ENCODE assay signal across 34 mouse cellular contexts in genomic region chr6:102586056-102586455, GRCm38 (mm10). TPM values are rescaled to one million over a fixed set of nuclear protein-coding genes. Genes with fewer than 3 reads are reported as not detected.
"Had no signal": no experiment of that assay in that cellular context is flagged by ENCODE, and none has a peak within 500 bp of the region (broad histone marks: within the 10 kb centered on the region; RNA-seq: fewer than 3 reads in every experiment).

No protein-coding gene starts in this region.

- H3K27ac ChIP-seq: limb, embryonic 10.5 days; limb, embryonic 12.5 days; limb, embryonic 13.5 days; limb, embryonic 15.5 days; liver, embryonic 12.5 days; liver, embryonic 13.5 days; liver, embryonic 14.5 days; liver, embryonic 15.5 days; lung, embryonic 15.5 days; macrophage; midbrain, embryonic 10.5 days; midbrain, embryonic 12.5 days; midbrain, embryonic 13.5 days; midbrain, embryonic 15.5 days; neural tube, embryonic 12.5 days had no signal

- H3K9me3 ChIP-seq: limb, embryonic 10.5 days; limb, embryonic 12.5 days; limb, embryonic 13.5 days; limb, embryonic 15.5 days; liver, embryonic 12.5 days; liver, embryonic 13.5 days; liver, embryonic 15.5 days; lung, embryonic 15.5 days; megakaryocyte, embryonic 14.5 days; midbrain, embryonic 10.5 days; midbrain, embryonic 12.5 days; midbrain, embryonic 13.5 days; midbrain, embryonic 15.5 days; neural tube, embryonic 12.5 days had no signal

- H3K4me3 ChIP-seq: limb, embryonic 10.5 days; limb, embryonic 12.5 days; limb, embryonic 13.5 days; limb, embryonic 15.5 days; liver, embryonic 12.5 days; liver, embryonic 13.5 days; liver, embryonic 15.5 days; lung, embryonic 15.5 days; megakaryocyte, embryonic 14.5 days; midbrain, embryonic 10.5 days; midbrain, embryonic 12.5 days; midbrain, embryonic 13.5 days; midbrain, embryonic 15.5 days; myocyte; neural tube, embryonic 12.5 days had no signal

- H3K36me3 ChIP-seq: limb, embryonic 10.5 days; limb, embryonic 12.5 days; limb, embryonic 13.5 days; limb, embryonic 15.5 days; liver, embryonic 12.5 days; liver, embryonic 13.5 days; liver, embryonic 15.5 days; lung, embryonic 15.5 days; midbrain, embryonic 10.5 days; midbrain, embryonic 12.5 days; midbrain, embryonic 13.5 days; midbrain, embryonic 15.5 days; neural tube, embryonic 12.5 days had no signal

- H3K27me3 ChIP-seq: limb, embryonic 12.5 days; limb, embryonic 13.5 days; limb, embryonic 15.5 days; liver, embryonic 12.5 days; liver, embryonic 13.5 days; liver, embryonic 15.5 days; lung, embryonic 15.5 days; megakaryocyte, embryonic 14.5 days; midbrain, embryonic 12.5 days; midbrain, embryonic 13.5 days; midbrain, embryonic 15.5 days; neural tube, embryonic 12.5 days had no signal

- H3K4me1 ChIP-seq: limb, embryonic 10.5 days; limb, embryonic 12.5 days; limb, embryonic 13.5 days; limb, embryonic 15.5 days; liver, embryonic 12.5 days; liver, embryonic 13.5 days; liver, embryonic 15.5 days; lung, embryonic 15.5 days; megakaryocyte, embryonic 14.5 days; midbrain, embryonic 10.5 days; midbrain, embryonic 12.5 days; midbrain, embryonic 13.5 days; midbrain, embryonic 15.5 days; neural tube, embryonic 12.5 days had no signal

- DNase-seq: left cerebral cortex, postnatal 4 days; liver; liver, embryonic 13.5 days; liver, postnatal 0 days; lung, adult 18-20 months; lung, adult 2 months; lung, embryonic 14.5 days; lung, postnatal 10 days; lung, postnatal 14 days; lung, postnatal 36 days; lung, postnatal 4 days; midbrain, embryonic 14.5 days had no signal

- H3K4me2 ChIP-seq: limb, embryonic 12.5 days; limb, embryonic 13.5 days; limb, embryonic 15.5 days; liver, embryonic 11.5 days; liver, embryonic 12.5 days; liver, embryonic 13.5 days; liver, embryonic 15.5 days; lung, embryonic 14.5 days; lung, embryonic 15.5 days; midbrain, embryonic 11.5 days; midbrain, embryonic 12.5 days; midbrain, embryonic 13.5 days; midbrain, embryonic 15.5 days; neural tube, embryonic 12.5 days had no signal

- H3K9ac ChIP-seq: limb, embryonic 12.5 days; limb, embryonic 13.5 days; limb, embryonic 15.5 days; liver, embryonic 12.5 days; liver, embryonic 13.5 days; liver, embryonic 14.5 days; liver, embryonic 15.5 days; liver, postnatal 0 days; lung, embryonic 14.5 days; lung, embryonic 15.5 days; midbrain, embryonic 12.5 days; midbrain, embryonic 13.5 days; midbrain, embryonic 15.5 days; neural tube, embryonic 12.5 days had no signal

RNA-seq across cellular contexts. Expression of gene Cntn3, which starts 13.2 kb away (rescaled TPM):
- total RNA-seq: liver, adult 2 months; megakaryocyte, adult 5-6 weeks; megakaryocyte-erythroid progenitor cell, adult 5-6 weeks; monocyte, adult 5-6 weeks had no signal
- polyA plus RNA-seq: liver, adult 2 months; lung, adult 2 months; macrophage had no signal
